Mouse (Mus musculus) liver, embryonic 14.5 days (tissue): ENCODE measurements around the gene Asb18.

Source experiments
- CTCF ChIP-seq: IDR thresholded peaks from 2 replicates; pipeline ENCODE4 v1.5.1; 2016; ENCODE audit warnings: antibody characterized with exemption, low read depth, control low read depth
- EP300 ChIP-seq: IDR thresholded peaks from 2 replicates; pipeline ENCODE4 v1.6.1; 2016; ENCODE audit warnings: antibody characterized with exemption, low read depth

GRCm38 (mm10) chr1:89919206-89919605 lies 95.3 kb downstream of the Asb18 start:
- no peak for TF ChIP-seq CTCF
- TF ChIP-seq EP300 = no peak
